Mouse (Mus musculus) stomach, postnatal 0 days (tissue): ENCODE measurements around the gene Acaa1a. TPM values are rescaled to one million over a fixed set of nuclear protein-coding genes. Genes with fewer than 3 reads are reported as not detected.
A peak's percentile ranks its signal among the peaks of the same experiment; 100 is the strongest.

Source experiments
- ATAC-seq: fragments of 200-750 bp; cut with Nextera tagmentation; 2 replicates; pipeline ENCODE4 v1.8.0; 2017; ENCODE audit not compliant: low FRiP score, low TSS enrichment
- DNase-seq: peaks from one replicate; pipeline ENCODE4 v3.0.0-alpha.2; 2016; ENCODE audit warnings: low spot score
- H3K27ac ChIP-seq: fragments of 300-500 bp; sonication (generic); replicated peaks from 2 replicates; pipeline ENCODE4 v1.5.1; 2014; ENCODE audit warnings: mild to moderate bottlenecking, control low read depth
- H3K27me3 ChIP-seq: fragments of 300-500 bp; sonication (generic); 2 replicates; pipeline ENCODE4 v1.6.1; 2014; ENCODE audit warnings: low read length; ENCODE audit not compliant: control insufficient read depth, insufficient read depth
- H3K36me3 ChIP-seq: fragments of 300-500 bp; sonication (generic); 2 replicates; pipeline ENCODE4 v1.6.1; 2014; ENCODE audit warnings: low read length, mixed read lengths; ENCODE audit not compliant: control insufficient read depth, insufficient read depth
- H3K4me1 ChIP-seq: fragments of 300-500 bp; sonication (generic); replicated peaks from 2 replicates; pipeline ENCODE4 v1.6.1; 2014; ENCODE audit warnings: antibody characterized with exemption; ENCODE audit not compliant: control insufficient read depth, insufficient read depth
- H3K4me2 ChIP-seq: fragments of 300-500 bp; sonication (generic); replicated peaks from 2 replicates; pipeline ENCODE4 v1.6.1; 2014; ENCODE audit warnings: low read depth, mild to moderate bottlenecking, control low read depth, moderate library complexity
- H3K4me3 ChIP-seq: fragments of 300-500 bp; sonication (generic); 2 replicates; pipeline ENCODE4 v1.5.1; 2014; ENCODE audit warnings: low read depth, low read length, control low read depth
- H3K9ac ChIP-seq: fragments of 300-500 bp; sonication (generic); 2 replicates; pipeline ENCODE4 v1.6.1; 2014; ENCODE audit warnings: mild to moderate bottlenecking, low read length, control low read depth, mixed read lengths
- H3K9me3 ChIP-seq: fragments of 300-500 bp; sonication (generic); 2 replicates; pipeline ENCODE4 v1.6.1; 2016; ENCODE audit warnings: low read length; ENCODE audit not compliant: control insufficient read depth
- CTCF ChIP-seq: IDR thresholded peaks from 2 replicates; pipeline ENCODE4 v1.5.1; 2016; ENCODE audit warnings: antibody characterized with exemption, low read depth, mild to moderate bottlenecking, moderate library complexity
- EP300 ChIP-seq: optimal IDR thresholded peaks from 2 replicates; pipeline ENCODE3; 2016; ENCODE audit warnings: antibody characterized with exemption
- WGBS: fragments of 180-500 bp; shearing (Covaris S2); extraction: QIAGEN DNeasy Blood & Tissue Kit; methylation state at CpG from one replicate; pipeline ENCODE4 v1.1.7; 2014; 5-methylcytosine and 5-hydroxymethylcytosine counted together
- polyA plus RNA-seq: library from polyadenylated mRNA; unstranded; fragments of >200 nt; fragmentation: Nextera tagmentation; extraction: Ambion mirVana; gene quantifications from 2 replicates; pipeline ENCODE4 v1.2.1, GENCODE M21; 2015

Gene Acaa1a
- polyA plus RNA-seq, 1 experiment from 2014 or later, result 181 TPM

- WGBS, result 67% methylated on average over 3 of the region's 3 CpGs
- no peak overlapping the region for H3K9ac ChIP-seq
- no peak overlapping the region for H3K4me2 ChIP-seq
- H3K4me3 ChIP-seq, result no peak overlapping the region
- no peaks in the 10 kb centered on the region for H3K36me3 ChIP-seq
- H3K9me3 ChIP-seq, result no peaks in the 10 kb centered on the region
- no peaks in the 10 kb centered on the region for H3K4me1 ChIP-seq
- no peak overlapping the region for H3K27ac ChIP-seq
- ATAC-seq (no peak), DNase-seq (no peak)
- TF ChIP-seq CTCF (no peak), EP300 (no peak)
- H3K27me3 ChIP-seq, result no peaks in the 10 kb centered on the region
These were observed 35.5 kb downstream of the Acaa1a start for GRCm38 (mm10) chr9:119375008-119375407.

DNA sequence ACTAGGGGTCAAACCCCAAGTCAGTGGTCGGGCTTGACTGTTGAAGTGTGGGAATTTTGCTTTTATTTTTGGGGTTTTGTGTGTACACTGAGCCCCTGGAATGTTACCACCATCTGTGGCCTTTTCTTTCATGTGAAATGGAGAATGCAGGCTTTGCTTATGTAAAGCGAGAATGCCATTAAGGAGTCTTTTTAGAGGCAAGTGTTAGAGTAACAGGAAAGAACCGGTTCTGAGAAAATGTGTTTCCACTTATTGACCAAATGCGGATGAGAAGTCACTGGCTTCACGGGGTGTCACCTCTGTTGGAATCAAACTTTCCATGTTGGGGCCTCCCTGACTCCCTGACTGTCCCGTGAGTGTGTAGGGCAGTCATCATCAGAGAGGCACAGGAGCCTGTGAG, 36.1 kb downstream of the Acaa1a start:
- DNase-seq (no peak), ATAC-seq (no peak)
- TF ChIP-seq EP300 (no peak), CTCF (no peak)
- Histone ChIP-seq H3K27ac (no peak overlapping the region), H3K9me3 (no peaks in the 10 kb centered on the region), H3K36me3 (no peaks in the 10 kb centered on the region), H3K4me3 (no peak overlapping the region), H3K4me1 (no peaks in the 10 kb centered on the region), H3K4me2 (no peak overlapping the region), H3K27me3 (no peaks in the 10 kb centered on the region), H3K9ac (no peak overlapping the region)
- 57% methylated on average over 6 of the region's 6 CpGs for WGBS

DNA sequence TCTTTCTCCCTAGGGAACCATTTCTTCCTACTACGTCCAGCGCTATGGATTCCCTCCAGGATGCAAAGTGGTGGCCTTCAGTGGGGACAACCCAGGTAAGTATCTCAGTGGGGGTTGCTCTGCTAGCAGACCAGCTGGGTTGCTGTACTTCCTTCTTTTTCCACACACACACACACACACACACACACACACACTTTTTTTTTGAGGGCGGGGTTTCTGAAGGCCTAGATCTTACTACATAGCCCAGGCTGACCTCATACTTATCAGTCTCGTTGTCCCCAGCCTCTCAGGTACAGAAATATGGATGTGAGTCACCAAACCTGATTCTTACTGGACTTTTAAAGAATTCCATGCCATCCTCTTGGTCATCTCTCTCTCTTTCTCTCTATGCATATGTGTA, 38.8 kb downstream of the Acaa1a start:
- TF ChIP-seq EP300 (no peak), CTCF (no peak)
- Histone ChIP-seq H3K4me1 (no peaks in the 10 kb centered on the region), H3K36me3 (no peaks in the 10 kb centered on the region), H3K27ac (no peak overlapping the region), H3K9me3 (no peaks in the 10 kb centered on the region), H3K27me3 (no peaks in the 10 kb centered on the region), H3K4me2 (no peak overlapping the region), H3K9ac (no peak overlapping the region), H3K4me3 (no peak overlapping the region)
- 81% methylated on average over 4 of the region's 4 CpGs for WGBS
- no peak for DNase-seq
- ATAC-seq, result no peak

DNA sequence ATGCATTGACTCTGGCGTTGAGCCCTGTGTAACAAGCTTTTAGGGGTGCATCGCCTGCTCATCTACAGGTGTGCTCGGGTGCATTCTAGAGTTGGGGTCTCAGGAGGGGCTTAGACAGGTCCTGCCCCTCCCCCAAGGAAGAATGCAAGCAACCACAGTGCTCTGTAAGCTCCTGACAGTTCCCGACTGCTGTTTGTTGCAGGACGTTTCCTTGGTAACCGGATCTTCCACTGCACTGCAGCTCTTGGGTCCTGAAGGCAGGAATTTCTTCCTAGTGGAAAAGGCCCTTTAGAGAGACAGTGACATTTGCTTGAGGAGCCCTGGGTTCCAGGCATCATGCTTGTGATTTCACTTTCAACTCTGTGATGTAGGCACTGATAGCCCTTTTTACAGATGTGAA, 43.1 kb downstream of the Acaa1a start:
- Histone ChIP-seq H3K27me3 (no peaks in the 10 kb centered on the region), H3K9ac (no peak overlapping the region), H3K4me1 (no peaks in the 10 kb centered on the region), H3K27ac (no peak overlapping the region), H3K4me3 (no peak overlapping the region), H3K4me2 (no peak overlapping the region), H3K36me3 (no peaks in the 10 kb centered on the region), H3K9me3 (no peaks in the 10 kb centered on the region)
- ATAC-seq, result no peak
- no peak for DNase-seq
- TF ChIP-seq EP300, result no peak
- no peak for TF ChIP-seq CTCF
- WGBS, result 56% methylated on average over 6 of the region's 6 CpGs

GRCm38 (mm10) chr9:119388956-119389355, 49.5 kb downstream of the Acaa1a start:
- Histone ChIP-seq H3K4me1 (no peaks in the 10 kb centered on the region), H3K27me3 (no peaks in the 10 kb centered on the region), H3K9me3 (no peaks in the 10 kb centered on the region), H3K9ac (no peak overlapping the region), H3K4me2 (no peak overlapping the region), H3K4me3 (no peak overlapping the region), H3K27ac (no peak overlapping the region), H3K36me3 (no peaks in the 10 kb centered on the region)
- 51% methylated on average over 5 of the region's 5 CpGs for WGBS
- no peak for TF ChIP-seq EP300
- no peak for TF ChIP-seq CTCF
- DNase-seq (peak; percentile 23), ATAC-seq (no peak)

GRCm38 (mm10) chr9:119390214-119390613, 50.7 kb downstream of the Acaa1a start:
- no peak for TF ChIP-seq CTCF
- no peak for TF ChIP-seq EP300
- H3K9me3 ChIP-seq, result no peaks in the 10 kb centered on the region
- H3K4me2 ChIP-seq, result no peak overlapping the region
- WGBS, result 79% methylated on average over 2 of the region's 2 CpGs
- no peaks in the 10 kb centered on the region for H3K4me1 ChIP-seq
- no peak overlapping the region for H3K27ac ChIP-seq
- H3K36me3 ChIP-seq, result no peaks in the 10 kb centered on the region
- H3K9ac ChIP-seq, result no peak overlapping the region
- DNase-seq, result no peak
- no peak overlapping the region for H3K4me3 ChIP-seq
- H3K27me3 ChIP-seq, result no peaks in the 10 kb centered on the region
- ATAC-seq, result no peak
